Mouse (Mus musculus) lung, postnatal 0 days (tissue): ENCODE measurements at regions not wholly inside any gene's neighbourhood (a gene's known extent, or its start where the extent isn't known, plus 50 kb on each side); places are given as distances from the start of the nearest gene placed in this dataset.

Source experiments
- ATAC-seq: fragments of 200-750 bp; cut with Nextera tagmentation; 2 replicates; pipeline ENCODE4 v1.8.0; 2017; ENCODE audit warnings: moderate library complexity
- DNase-seq: peaks from one replicate; pipeline ENCODE4 v3.0.0-alpha.2; 2016; ENCODE audit warnings: low spot score
- H3K27ac ChIP-seq: fragments of 300-500 bp; sonication (generic); 2 replicates; pipeline ENCODE4 v1.5.1; 2014; ENCODE audit warnings: antibody characterized with exemption, mild to moderate bottlenecking, low read length, mixed read lengths
- H3K27me3 ChIP-seq: fragments of 300-500 bp; sonication (generic); replicated peaks from 2 replicates; pipeline ENCODE4 v1.6.1; 2014; ENCODE audit warnings: low read length, mixed read lengths; ENCODE audit not compliant: insufficient read depth
- H3K36me3 ChIP-seq: fragments of 300-500 bp; sonication (generic); 2 replicates; pipeline ENCODE4 v1.6.1; 2014; ENCODE audit warnings: low read length, mixed read lengths; ENCODE audit not compliant: insufficient read depth
- H3K4me1 ChIP-seq: fragments of 300-500 bp; sonication (generic); 2 replicates; pipeline ENCODE4 v1.6.1; 2014; ENCODE audit warnings: antibody characterized with exemption, low read depth, low read length, mixed read lengths; ENCODE audit not compliant: insufficient read depth
- H3K4me2 ChIP-seq: fragments of 300-500 bp; sonication (generic); replicated peaks from 2 replicates; pipeline ENCODE4 v1.6.1; 2014; ENCODE audit warnings: low read depth, mild to moderate bottlenecking, low read length, moderate library complexity, mixed read lengths
- H3K4me3 ChIP-seq: fragments of 300-500 bp; sonication (generic); 2 replicates; pipeline ENCODE4 v1.5.1; 2014; ENCODE audit warnings: low read depth, low read length
- H3K9ac ChIP-seq: fragments of 300-500 bp; sonication (generic); replicated peaks from 2 replicates; pipeline ENCODE4 v1.6.1; 2014; ENCODE audit warnings: low read depth, mild to moderate bottlenecking
- H3K9me3 ChIP-seq: fragments of 300-500 bp; sonication (generic); 2 replicates; pipeline ENCODE4 v1.6.1; 2016; ENCODE audit warnings: low read length, mixed read lengths
- CTCF ChIP-seq: IDR thresholded peaks from 2 replicates; pipeline ENCODE4 v1.5.1; 2016; ENCODE audit warnings: antibody characterized with exemption, mild to moderate bottlenecking
- EP300 ChIP-seq: IDR thresholded peaks from 2 replicates; pipeline ENCODE4 v1.6.1; 2016; ENCODE audit warnings: antibody characterized with exemption, mild to moderate bottlenecking, control low read depth
- WGBS: fragments of 180-500 bp; shearing (Covaris S2); extraction: QIAGEN DNeasy Blood & Tissue Kit; methylation state at CpG from one replicate; pipeline ENCODE4 v1.1.7; 2014; 5-methylcytosine and 5-hydroxymethylcytosine counted together

- Histone ChIP-seq H3K4me1 (no peaks in the 10 kb centered on the region), H3K27ac (no peak overlapping the region), H3K9me3 (no peaks in the 10 kb centered on the region), H3K36me3 (no peaks in the 10 kb centered on the region), H3K27me3 (no peaks in the 10 kb centered on the region), H3K4me2 (no peak overlapping the region), H3K4me3 (no peak overlapping the region), H3K9ac (no peak overlapping the region)
- no peak for ATAC-seq
- no peak for DNase-seq
- 52% methylated on average over 3 of the region's 3 CpGs for WGBS
- TF ChIP-seq CTCF (no peak), EP300 (no peak)
Measured at GRCm38 (mm10) chr9:113156707-113157106, 551.4 kb downstream of the Pdcd6ip start.

GRCm38 (mm10) chr9:113149084-113149483, 559.0 kb downstream of the Pdcd6ip start:
- DNase-seq (no peak), ATAC-seq (no peak)
- no peak overlapping the region for H3K9ac ChIP-seq
- H3K27ac ChIP-seq: no peak overlapping the region
- no peaks in the 10 kb centered on the region for H3K9me3 ChIP-seq
- H3K4me2 ChIP-seq: no peak overlapping the region
- no peaks in the 10 kb centered on the region for H3K4me1 ChIP-seq
- no peak for TF ChIP-seq EP300
- no peak overlapping the region for H3K4me3 ChIP-seq
- H3K27me3 ChIP-seq: no peaks in the 10 kb centered on the region
- H3K36me3 ChIP-seq: no peaks in the 10 kb centered on the region
- 63% methylated on average over 5 of the region's 5 CpGs for WGBS

- ATAC-seq: no peak
- WGBS: 42% methylated on average over 2 of the region's 2 CpGs
Measured at GRCm38 (mm10) chr9:113146571-113146970, 561.5 kb downstream of the Pdcd6ip start.

GRCm38 (mm10) chr9:113145036-113145435, 563.0 kb downstream of the Pdcd6ip start:
- no peak for ATAC-seq
- Histone ChIP-seq H3K9ac (no peak overlapping the region), H3K9me3 (no peaks in the 10 kb centered on the region), H3K27me3 (no peaks in the 10 kb centered on the region), H3K4me3 (no peak overlapping the region), H3K27ac (no peak overlapping the region), H3K36me3 (no peaks in the 10 kb centered on the region), H3K4me2 (no peak overlapping the region), H3K4me1 (no peaks in the 10 kb centered on the region)
- WGBS: 42% methylated on average over 2 of the region's 2 CpGs
- no peak for DNase-seq
- TF ChIP-seq EP300 (no peak), CTCF (no peak)

More at GRCm38 (mm10) chr9:113146571-113146970, 561.5 kb downstream of the Pdcd6ip start:
- H3K27ac ChIP-seq: no peak overlapping the region
- no peak for TF ChIP-seq CTCF
- no peaks in the 10 kb centered on the region for H3K36me3 ChIP-seq
- no peaks in the 10 kb centered on the region for H3K4me1 ChIP-seq
- no peak overlapping the region for H3K4me3 ChIP-seq
- no peaks in the 10 kb centered on the region for H3K9me3 ChIP-seq
- no peak overlapping the region for H3K4me2 ChIP-seq
- H3K27me3 ChIP-seq: no peaks in the 10 kb centered on the region
- no peak overlapping the region for H3K9ac ChIP-seq
- DNase-seq: no peak

GRCm38 (mm10) chr9:113134611-113135010, 573.4 kb downstream of the Pdcd6ip start:
- Histone ChIP-seq H3K4me3 (no peak overlapping the region), H3K9me3 (no peaks in the 10 kb centered on the region), H3K36me3 (no peaks in the 10 kb centered on the region), H3K27me3 (no peaks in the 10 kb centered on the region), H3K27ac (no peak overlapping the region), H3K9ac (no peak overlapping the region), H3K4me2 (no peak overlapping the region), H3K4me1 (no peaks in the 10 kb centered on the region)
- 89% methylated on average over 3 of the region's 3 CpGs for WGBS
- no peak for TF ChIP-seq CTCF
- no peak for TF ChIP-seq EP300
- no peak for ATAC-seq
- DNase-seq: no peak

- Histone ChIP-seq H3K27me3 (no peaks in the 10 kb centered on the region), H3K9me3 (no peaks in the 10 kb centered on the region), H3K27ac (no peak overlapping the region), H3K9ac (no peak overlapping the region), H3K4me3 (no peak overlapping the region), H3K4me2 (no peak overlapping the region), H3K4me1 (no peaks in the 10 kb centered on the region), H3K36me3 (no peaks in the 10 kb centered on the region)
- WGBS: 54% methylated on average over 7 of the region's 7 CpGs
- no peak for ATAC-seq
- TF ChIP-seq EP300 (no peak), CTCF (no peak)
- no peak for DNase-seq
Measured at GRCm38 (mm10) chr9:113123004-113123692, 584.9 kb downstream of the Pdcd6ip start.

GRCm38 (mm10) chr9:113122253-113122749, 585.8 kb downstream of the Pdcd6ip start:
- TF ChIP-seq EP300: no peak
- TF ChIP-seq CTCF: no peak
- DNase-seq: no peak
- Histone ChIP-seq H3K27me3 (no peaks in the 10 kb centered on the region), H3K9me3 (no peaks in the 10 kb centered on the region), H3K27ac (no peak overlapping the region), H3K9ac (no peak overlapping the region), H3K4me2 (no peak overlapping the region), H3K36me3 (no peaks in the 10 kb centered on the region), H3K4me1 (no peaks in the 10 kb centered on the region), H3K4me3 (no peak overlapping the region)
- ATAC-seq: no peak
- WGBS: 51% methylated on average over 3 of the region's 3 CpGs
